Mouse (Mus musculus) liver, postnatal 0 days (tissue): ENCODE data around the gene Sphk2.

Experiments used
- CTCF ChIP-seq: sonication (generic); IDR thresholded peaks from 2 replicates; pipeline ENCODE4 v1.5.1; 2016; ENCODE audit warnings: antibody characterized with exemption, low read depth
- EP300 ChIP-seq: IDR thresholded peaks from 2 replicates; pipeline ENCODE4 v1.6.1; 2016; ENCODE audit warnings: antibody characterized with exemption, low read depth, mild to moderate bottlenecking

DNA sequence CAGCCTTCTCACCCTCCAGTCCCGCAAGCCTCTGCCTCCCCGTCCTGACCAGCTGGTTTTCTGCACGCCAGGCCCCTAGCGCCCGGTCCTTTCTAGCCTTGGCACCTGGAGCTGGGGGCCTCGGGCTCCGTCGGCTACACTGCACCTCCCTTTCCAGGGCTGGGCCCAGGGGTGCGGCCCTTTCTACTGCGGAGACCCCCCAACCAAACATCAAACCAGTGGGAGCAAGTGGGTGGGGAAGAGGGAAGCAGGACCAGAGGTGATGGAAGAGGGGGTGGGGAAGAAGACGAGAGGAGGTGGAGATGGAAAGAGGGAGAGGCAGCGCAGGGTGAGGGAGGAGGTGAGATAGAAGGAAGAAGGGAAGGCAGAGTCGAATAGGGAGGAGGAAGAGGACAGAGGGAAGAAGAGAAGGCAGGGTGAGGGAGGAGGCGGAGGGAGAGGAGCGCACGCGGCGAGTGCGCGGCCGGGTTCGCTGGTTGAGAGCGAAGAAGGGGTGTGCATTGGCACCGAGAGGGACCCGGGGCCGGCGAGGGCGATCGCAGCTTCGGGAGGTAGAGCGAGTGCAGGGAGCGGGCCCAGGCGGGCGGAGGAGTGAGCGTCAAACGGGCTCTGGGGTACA is 18.2 kb downstream of the Sphk2 start, which contains the start of gene Car11:
- TF ChIP-seq CTCF: no peak
- no peak for TF ChIP-seq EP300
